Mouse (Mus musculus): ENCODE measurements around the gene Atp11a.

The Atp11a gene

GRCm38 (mm10) chr8:12917029-12917428 lies 160.2 kb downstream of the Atp11a start:
- TF ChIP-seq GATA4 (IDR thresholded peaks at IDR 0.05; ENCODE audit: insufficient replicate concordance, low read length): no peak

DNA sequence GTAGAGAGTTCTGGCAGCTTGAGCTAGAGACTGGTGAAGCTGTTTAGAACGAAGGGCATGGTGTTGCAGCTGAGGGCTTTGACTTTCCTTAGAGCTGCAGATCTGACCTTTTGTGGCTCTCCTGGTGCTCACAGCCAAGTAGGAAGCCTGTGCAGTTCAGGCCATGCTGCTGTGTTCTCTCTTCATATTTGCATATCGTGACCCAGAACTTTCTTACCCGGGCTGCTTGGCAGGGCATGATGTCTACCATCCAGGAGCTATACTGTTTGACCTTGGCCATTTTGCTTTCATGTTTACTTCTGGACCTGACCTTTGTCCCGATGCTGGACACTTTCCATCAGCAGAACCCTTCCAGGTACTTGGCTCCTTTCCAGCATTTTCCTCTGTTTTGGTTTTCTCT lies 161.0 kb downstream of the Atp11a start:
- TF ChIP-seq GATA4 (IDR thresholded peaks at IDR 0.05; ENCODE audit: insufficient replicate concordance, low read length): no peak

All from liver, adult (tissue).